Mouse (Mus musculus) embryonic facial prominence, embryonic 13.5 days (tissue): Measurements from ENCODE around the gene Cyp19a1. TPM values are rescaled to one million over a fixed set of nuclear protein-coding genes. Genes with fewer than 3 reads are reported as not detected.

Experiments
- ATAC-seq: fragments of 200-750 bp; cut with Nextera tagmentation; 2 replicates; pipeline ENCODE4 v1.8.0; 2017; ENCODE audit warnings: low read depth; ENCODE audit not compliant: insufficient number of reproducible peaks, insufficient read depth, low FRiP score, low TSS enrichment
- H3K27ac ChIP-seq: fragments of 300-500 bp; sonication (generic); 2 replicates; pipeline ENCODE4 v1.5.1; 2015; ENCODE audit warnings: moderate library complexity, mild to moderate bottlenecking, inconsistent platforms
- H3K27me3 ChIP-seq: fragments of 300-500 bp; sonication (generic); 2 replicates; pipeline ENCODE4 v1.6.1; 2015; ENCODE audit warnings: mild to moderate bottlenecking, inconsistent platforms
- H3K36me3 ChIP-seq: fragments of 300-500 bp; sonication (generic); 2 replicates; pipeline ENCODE4 v1.6.1; 2015; ENCODE audit warnings: mild to moderate bottlenecking, inconsistent platforms
- H3K4me1 ChIP-seq: fragments of 300-500 bp; sonication (generic); 2 replicates; pipeline ENCODE4 v1.6.1; 2015; ENCODE audit warnings: inconsistent platforms
- H3K4me2 ChIP-seq: fragments of 300-500 bp; sonication (generic); 2 replicates; pipeline ENCODE4 v1.6.1; 2015; ENCODE audit warnings: moderate library complexity, mild to moderate bottlenecking, inconsistent platforms
- H3K4me3 ChIP-seq: fragments of 300-500 bp; sonication (generic); 2 replicates; pipeline ENCODE4 v1.5.1; 2015; ENCODE audit warnings: mild to moderate bottlenecking, inconsistent platforms
- H3K9ac ChIP-seq: fragments of 300-500 bp; sonication (generic); 2 replicates; pipeline ENCODE4 v1.6.1; 2015; ENCODE audit warnings: mild to moderate bottlenecking, inconsistent platforms
- H3K9me3 ChIP-seq: fragments of 300-500 bp; sonication (generic); 2 replicates; pipeline ENCODE4 v1.6.1; 2016; ENCODE audit warnings: inconsistent platforms
- WGBS: fragments of 180-500 bp; shearing (Covaris S2); methylation state at CpG from one replicate; pipeline ENCODE4 v1.1.7; 2015; ENCODE audit warnings: mixed read lengths; 5-methylcytosine and 5-hydroxymethylcytosine counted together
- polyA plus RNA-seq: library from polyadenylated mRNA; unstranded; fragments of >200 nt; fragmentation: Nextera tagmentation; extraction: Ambion mirVana; gene quantifications from 2 replicates; pipeline ENCODE4 v1.2.1, GENCODE M21; 2015

The Cyp19a1 gene
- polyA plus RNA-seq, 1 experiment from 2014 or later: not detected

- H3K4me3 ChIP-seq: no peak overlapping the region
- H3K36me3 ChIP-seq: no peaks in the 10 kb centered on the region
- H3K4me2 ChIP-seq: no peak overlapping the region
These were observed 99.5 kb downstream of the Cyp19a1 start for GRCm38 (mm10) chr9:54168425-54168824.

GRCm38 (mm10) chr9:54163117-54163516, 104.8 kb downstream of the Cyp19a1 start:
- Histone ChIP-seq H3K4me2 (no peak overlapping the region), H3K36me3 (no peaks in the 10 kb centered on the region), H3K27me3 (no peaks in the 10 kb centered on the region), H3K9me3 (peaks cover 11% of the 10 kb centered on the region), H3K4me1 (no peaks in the 10 kb centered on the region), H3K27ac (no peak overlapping the region), H3K4me3 (no peak overlapping the region), H3K9ac (no peak overlapping the region)
- ATAC-seq: no peak
- WGBS: 67% methylated on average over 5 of the region's 5 CpGs

More at GRCm38 (mm10) chr9:54168425-54168824, 99.5 kb downstream of the Cyp19a1 start:
- ATAC-seq: no peak
- H3K9me3 ChIP-seq: no peaks in the 10 kb centered on the region
- no peaks in the 10 kb centered on the region for H3K4me1 ChIP-seq
- no peak overlapping the region for H3K9ac ChIP-seq
- H3K27me3 ChIP-seq: no peaks in the 10 kb centered on the region
- no peak overlapping the region for H3K27ac ChIP-seq
- 85% methylated on average over 10 of the region's 10 CpGs for WGBS

GRCm38 (mm10) chr9:54153679-54154078, 114.2 kb downstream of the Cyp19a1 start:
- Histone ChIP-seq H3K9me3 (no peaks in the 10 kb centered on the region), H3K36me3 (no peaks in the 10 kb centered on the region), H3K4me1 (no peaks in the 10 kb centered on the region), H3K4me3 (no peak overlapping the region), H3K9ac (no peak overlapping the region), H3K27me3 (no peaks in the 10 kb centered on the region), H3K27ac (no peak overlapping the region), H3K4me2 (no peak overlapping the region)
- 52% methylated on average over 5 of the region's 5 CpGs for WGBS
- no peak for ATAC-seq

GRCm38 (mm10) chr9:54139191-54139590, 128.7 kb downstream of the Cyp19a1 start:
- Histone ChIP-seq H3K27me3 (no peaks in the 10 kb centered on the region), H3K27ac (no peak overlapping the region), H3K9ac (no peak overlapping the region), H3K4me1 (no peaks in the 10 kb centered on the region), H3K4me3 (no peak overlapping the region), H3K4me2 (no peak overlapping the region), H3K36me3 (no peaks in the 10 kb centered on the region), H3K9me3 (no peaks in the 10 kb centered on the region)
- no peak for ATAC-seq
- WGBS: 83% methylated on average over 1 of the region's 1 CpGs

Other genes starting within 250 kb of the Cyp19a1 start
- 0.86 and 1.3 TPM in 2 replicates for gene Tnfaip8l3, start 199.7 kb downstream of the Cyp19a1 start, polyA plus RNA-seq
- 0.73 and 1.1 TPM in 2 replicates for gene Gldn, start 18.4 kb upstream of the Cyp19a1 start, polyA plus RNA-seq
- gene Dmxl2, start 233.5 kb upstream of the Cyp19a1 start, polyA plus RNA-seq: 6.5 and 9.3 TPM in 2 replicates